Mouse (Mus musculus): ENCODE data around the gene Maip1. TPM values are rescaled to one million over a fixed set of nuclear protein-coding genes. Genes with fewer than 3 reads are reported as not detected.

The Maip1 gene
- polyA plus RNA-seq (2012; ENCODE audit: low replicate concordance) = 17.2 and 26.3 TPM in 2 replicates

GRCm38 (mm10) chr1:57406187-57407151 is at the start of gene Maip1, which contains the start of gene Tyw5:
Maip1 (plus strand) TSS chr1:57406328.
Tyw5 (minus strand) TSS chr1:57407101.

DNA sequence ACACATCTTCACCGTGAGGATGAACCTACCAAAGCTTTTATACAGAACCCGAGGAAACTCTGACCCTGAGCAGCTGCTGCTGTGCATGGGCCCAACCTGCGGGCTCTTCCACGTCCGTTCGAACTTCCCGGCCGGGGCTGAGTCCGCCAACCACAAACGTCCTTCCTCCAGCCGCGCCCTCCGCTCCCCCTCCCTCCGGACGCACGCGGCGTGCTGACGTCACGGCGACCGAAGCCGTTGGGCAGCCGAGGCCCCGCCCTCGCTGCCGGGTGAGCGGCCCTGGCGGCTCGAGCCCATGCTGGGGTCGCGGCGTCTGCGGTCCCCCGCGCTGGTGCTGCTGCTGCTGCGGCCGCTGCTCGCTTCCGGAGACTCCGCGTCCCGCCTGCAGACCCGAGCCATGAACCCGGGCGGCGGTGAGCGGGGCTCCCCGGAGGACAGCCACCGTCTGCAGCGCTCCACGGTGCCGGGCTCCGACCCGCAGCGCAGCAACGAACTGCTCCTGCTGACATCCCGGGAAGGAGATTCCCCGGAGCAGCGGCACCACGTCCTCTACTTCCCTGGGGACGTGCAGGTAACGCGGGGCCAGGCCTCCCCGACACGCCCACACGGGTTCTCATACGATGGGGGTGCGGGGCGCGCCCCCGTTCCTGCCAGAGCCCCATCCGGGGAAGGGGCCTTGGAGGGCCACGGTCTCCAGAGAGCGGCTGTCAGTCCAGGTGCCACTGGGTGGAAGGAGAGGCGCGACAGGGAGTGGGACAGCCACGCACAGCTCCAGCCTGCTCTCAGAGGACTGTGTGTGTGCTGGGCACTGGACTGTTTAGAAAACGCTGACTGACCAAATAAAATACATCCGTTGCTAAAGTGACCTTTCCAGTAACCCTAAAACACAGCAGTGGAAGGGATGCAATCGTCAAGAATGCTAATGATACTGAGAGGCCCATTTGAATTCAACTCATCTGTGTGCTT is 28.5 kb upstream of the Maip1 start, which contains the start of gene 1700066M21Rik:
1700066M21Rik (plus strand) TSS at position 245 of the 966 bp plus-strand sequence.

Other genes with a start within 250 kb of the Maip1 start
- 30.8 and 40.9 TPM in 2 replicates for gene 1700066M21Rik, start 28.7 kb upstream of the Maip1 start, polyA plus RNA-seq (2012; ENCODE audit: low replicate concordance)
- gene Tyw5, start 773 bp downstream of the Maip1 start, polyA plus RNA-seq (2012; ENCODE audit: low replicate concordance) = 0.76 and 0.86 TPM in 2 replicates